Mouse (Mus musculus) forebrain, embryonic 15.5 days (tissue): ENCODE measurements around the gene H2-DMb1. TPM values are rescaled to one million over a fixed set of nuclear protein-coding genes. Genes with fewer than 3 reads are reported as not detected.

Experiments used
- ATAC-seq: fragments of 200-750 bp; cut with Nextera tagmentation; replicated peaks from 2 replicates; pipeline ENCODE4 v1.8.0; 2017; ENCODE audit warnings: mild to moderate bottlenecking, moderate TSS enrichment, moderate library complexity
- H3K27ac ChIP-seq: fragments of 300-500 bp; sonication (generic); replicated peaks from 2 replicates; pipeline ENCODE4 v1.5.1; 2015; ENCODE audit warnings: mild to moderate bottlenecking, inconsistent platforms
- H3K27me3 ChIP-seq: fragments of 300-500 bp; sonication (generic); 2 replicates; pipeline ENCODE4 v1.6.1; 2015; ENCODE audit warnings: inconsistent platforms
- H3K36me3 ChIP-seq: fragments of 300-500 bp; sonication (generic); 2 replicates; pipeline ENCODE4 v1.6.1; 2015; ENCODE audit warnings: mild to moderate bottlenecking, inconsistent platforms
- H3K4me1 ChIP-seq: fragments of 300-500 bp; sonication (generic); 2 replicates; pipeline ENCODE4 v1.6.1; 2015; ENCODE audit warnings: inconsistent platforms
- H3K4me2 ChIP-seq: fragments of 300-500 bp; sonication (generic); replicated peaks from 2 replicates; pipeline ENCODE4 v1.6.1; 2015; ENCODE audit warnings: mild to moderate bottlenecking, inconsistent platforms
- H3K4me3 ChIP-seq: fragments of 300-500 bp; sonication (generic); 2 replicates; pipeline ENCODE4 v1.5.1; 2015; ENCODE audit warnings: mild to moderate bottlenecking, inconsistent platforms
- H3K9ac ChIP-seq: fragments of 300-500 bp; sonication (generic); replicated peaks from 2 replicates; pipeline ENCODE4 v1.6.1; 2015; ENCODE audit warnings: mild to moderate bottlenecking, inconsistent platforms
- H3K9me3 ChIP-seq: fragments of 300-500 bp; sonication (generic); 2 replicates; pipeline ENCODE4 v1.6.1; 2016; ENCODE audit warnings: inconsistent platforms
- WGBS: fragments of 180-500 bp; shearing (Covaris S2); methylation state at CpG from one replicate; pipeline ENCODE4 v1.1.7; 2015; ENCODE audit warnings: mixed read lengths; 5-methylcytosine and 5-hydroxymethylcytosine counted together
- polyA plus RNA-seq: library from polyadenylated mRNA; unstranded; fragments of >200 nt; fragmentation: Nextera tagmentation; extraction: Ambion mirVana; gene quantifications from 2 replicates; pipeline ENCODE4 v1.2.1, GENCODE M21; 2015

H2-DMb1 gene
- polyA plus RNA-seq, 1 experiment from 2014 or later: 0.88 TPM

DNA sequence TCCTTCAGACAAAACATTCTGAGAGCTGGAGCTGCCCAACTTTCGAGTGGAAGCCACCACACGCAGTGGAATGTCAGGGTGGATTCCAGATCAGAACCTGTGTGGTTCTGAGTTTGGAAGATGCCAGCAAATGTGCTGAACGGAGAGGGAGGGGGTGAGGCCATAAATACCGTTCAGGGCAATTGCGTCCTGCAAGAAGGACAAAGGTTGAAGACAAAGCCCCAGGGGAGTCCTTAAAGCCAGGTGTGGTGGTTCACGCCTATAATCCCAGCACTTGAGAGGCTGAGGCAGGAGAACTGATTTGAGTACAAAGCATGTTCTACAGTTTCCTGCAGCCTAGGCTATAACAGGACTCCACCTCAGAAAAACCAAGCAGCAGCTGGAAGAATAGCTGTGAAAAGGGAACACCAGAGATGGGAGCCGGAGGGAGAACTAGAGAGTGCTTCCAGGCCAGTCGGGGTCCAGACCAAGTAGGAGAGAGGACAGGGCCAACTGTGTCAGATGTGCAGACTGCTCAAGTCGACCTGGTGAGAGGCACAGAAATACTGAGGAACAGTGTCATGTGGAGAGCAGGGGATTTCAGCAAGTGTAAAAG lies 25.9 kb upstream of the H2-DMb1 start:
- 59% methylated on average over 9 of the region's 9 CpGs for WGBS
- Histone ChIP-seq H3K36me3 (no peaks in the 10 kb centered on the region), H3K27ac (no peak overlapping the region), H3K4me1 (peaks cover 42% of the 10 kb centered on the region), H3K4me3 (no peak overlapping the region), H3K9ac (no peak overlapping the region), H3K27me3 (no peaks in the 10 kb centered on the region), H3K9me3 (no peaks in the 10 kb centered on the region), H3K4me2 (no peak overlapping the region)
- no peak for ATAC-seq

DNA sequence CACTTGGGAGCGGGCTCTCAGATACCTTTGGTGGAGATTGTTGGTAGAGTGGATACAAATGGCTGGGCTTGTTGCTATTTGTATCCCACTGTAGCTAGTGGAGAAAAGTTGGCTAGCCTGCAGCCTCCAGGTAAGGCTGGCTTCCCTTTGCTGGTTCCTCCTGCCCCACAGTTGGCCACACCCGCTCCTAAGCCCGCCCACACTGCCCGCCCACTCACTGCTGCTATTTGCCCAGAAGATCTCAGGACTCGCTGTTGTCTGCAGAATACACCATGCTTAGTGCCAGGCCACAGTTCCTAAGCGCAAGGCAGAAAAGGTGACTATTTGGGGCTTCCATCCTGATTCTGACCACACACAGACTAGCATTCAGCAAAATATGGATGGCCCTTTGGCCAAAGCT lies 25.4 kb upstream of the H2-DMb1 start:
- no peaks in the 10 kb centered on the region for H3K9me3 ChIP-seq
- H3K9ac ChIP-seq: no peak overlapping the region
- H3K4me3 ChIP-seq: no peak overlapping the region
- H3K27me3 ChIP-seq: no peaks in the 10 kb centered on the region
- H3K36me3 ChIP-seq: no peaks in the 10 kb centered on the region
- no peak for ATAC-seq
- H3K4me1 ChIP-seq: peaks cover 42% of the 10 kb centered on the region
- no peak overlapping the region for H3K27ac ChIP-seq
- no peak overlapping the region for H3K4me2 ChIP-seq
- WGBS: 21% methylated on average over 6 of the region's 6 CpGs

DNA sequence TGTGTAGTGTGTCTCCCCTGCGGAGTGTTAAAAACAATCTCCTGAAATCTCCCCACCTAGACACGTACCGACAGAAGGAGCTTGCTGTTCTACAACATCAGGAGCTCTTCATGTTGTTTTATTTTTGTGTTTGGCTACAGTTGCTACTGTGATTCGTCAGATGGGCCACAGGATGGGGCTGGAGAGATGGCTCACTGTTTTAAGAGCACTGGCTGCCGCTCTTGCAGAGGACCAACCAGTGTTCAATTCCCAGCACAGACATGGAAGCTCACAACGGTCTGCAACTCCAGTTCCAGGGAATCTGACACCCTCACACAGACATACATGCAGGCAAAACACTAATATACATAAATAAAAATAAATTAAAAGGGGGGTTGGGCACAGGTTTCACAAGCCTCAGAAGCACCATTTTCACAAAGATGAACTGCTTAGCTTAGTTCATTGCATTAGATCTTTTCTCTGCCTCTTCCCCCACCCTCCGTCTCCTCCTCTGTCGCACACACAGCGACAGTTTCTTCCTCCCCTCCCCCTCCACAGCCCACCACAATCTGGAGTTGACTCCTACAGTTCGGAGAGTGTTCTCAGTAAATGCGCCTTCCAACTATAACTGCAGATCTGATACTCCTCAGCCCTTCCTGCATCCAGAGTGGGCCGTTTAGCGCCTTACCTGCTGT lies 24.5 kb upstream of the H2-DMb1 start:
- H3K27ac ChIP-seq: peak overlapping the region; percentile 60
- H3K9me3 ChIP-seq: no peaks in the 10 kb centered on the region
- H3K27me3 ChIP-seq: no peaks in the 10 kb centered on the region
- 0 out of 2 replicates have a peak, but pooled peaks have one; percentile 57 for ATAC-seq
- 0 out of 2 replicates have a peak overlapping the region, but pooled peaks have one; percentile 3 for H3K9ac ChIP-seq
- peak overlapping the region; percentile 12 for H3K4me3 ChIP-seq
- H3K36me3 ChIP-seq: no peaks in the 10 kb centered on the region
- WGBS: 22% methylated on average over 13 of the region's 13 CpGs
- peaks cover 38% of the 10 kb centered on the region for H3K4me1 ChIP-seq
- peak overlapping the region; percentile 26 for H3K4me2 ChIP-seq

DNA sequence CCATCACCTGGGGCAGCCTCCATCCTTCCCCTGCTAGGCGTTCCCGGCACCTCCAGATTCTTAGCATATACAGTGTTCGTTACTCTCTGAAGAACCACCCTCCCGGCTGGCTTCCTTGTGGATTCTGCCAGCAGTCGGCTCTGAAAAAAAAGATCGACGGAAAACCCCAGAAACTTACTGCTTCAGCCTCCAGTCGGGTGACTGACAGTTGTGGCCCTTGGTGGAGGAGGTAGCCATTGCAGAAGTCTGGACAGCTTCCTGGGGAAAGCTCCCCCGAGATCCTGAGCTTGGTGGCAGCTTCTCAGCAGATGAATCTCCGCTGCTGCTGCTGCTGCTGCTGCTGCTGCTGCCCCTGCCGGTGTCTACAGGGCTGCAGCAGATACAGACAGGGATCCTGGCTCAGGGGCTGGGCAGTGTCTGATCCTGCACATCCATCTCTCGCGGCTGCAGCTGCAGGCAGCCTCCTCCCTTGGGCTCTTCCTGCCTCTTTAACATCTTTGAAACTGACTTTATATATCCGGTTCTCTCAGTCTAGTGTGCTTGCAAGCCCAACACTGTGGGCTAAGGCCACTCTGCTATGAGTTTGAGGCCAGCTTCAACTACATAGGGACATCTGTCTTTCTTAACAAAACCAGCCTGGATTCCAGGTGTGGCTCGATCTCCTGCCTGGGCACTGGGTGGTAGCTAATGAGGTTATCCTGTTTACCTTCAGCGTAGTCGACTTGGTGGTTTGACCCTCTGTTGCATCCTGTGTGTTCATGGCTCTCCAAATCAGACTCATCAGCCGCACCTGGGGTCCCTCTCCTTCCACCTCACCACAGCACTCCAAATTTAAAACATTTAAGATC lies 23.7 kb upstream of the H2-DMb1 start:
- H3K27ac ChIP-seq: peak overlapping the region; percentile 60
- 21% methylated on average over 18 of the region's 18 CpGs for WGBS
- H3K36me3 ChIP-seq: no peaks in the 10 kb centered on the region
- 0 out of 2 replicates have a peak overlapping the region, but pooled peaks have one; percentile 3 for H3K9ac ChIP-seq
- no peaks in the 10 kb centered on the region for H3K27me3 ChIP-seq
- peaks cover 30% of the 10 kb centered on the region for H3K4me1 ChIP-seq
- peak overlapping the region; percentile 26 for H3K4me2 ChIP-seq
- ATAC-seq: peak; percentile 18; the same call in 1 of the 2 replicates
- H3K4me3 ChIP-seq: peak overlapping the region; percentile 12
- H3K9me3 ChIP-seq: no peaks in the 10 kb centered on the region

DNA sequence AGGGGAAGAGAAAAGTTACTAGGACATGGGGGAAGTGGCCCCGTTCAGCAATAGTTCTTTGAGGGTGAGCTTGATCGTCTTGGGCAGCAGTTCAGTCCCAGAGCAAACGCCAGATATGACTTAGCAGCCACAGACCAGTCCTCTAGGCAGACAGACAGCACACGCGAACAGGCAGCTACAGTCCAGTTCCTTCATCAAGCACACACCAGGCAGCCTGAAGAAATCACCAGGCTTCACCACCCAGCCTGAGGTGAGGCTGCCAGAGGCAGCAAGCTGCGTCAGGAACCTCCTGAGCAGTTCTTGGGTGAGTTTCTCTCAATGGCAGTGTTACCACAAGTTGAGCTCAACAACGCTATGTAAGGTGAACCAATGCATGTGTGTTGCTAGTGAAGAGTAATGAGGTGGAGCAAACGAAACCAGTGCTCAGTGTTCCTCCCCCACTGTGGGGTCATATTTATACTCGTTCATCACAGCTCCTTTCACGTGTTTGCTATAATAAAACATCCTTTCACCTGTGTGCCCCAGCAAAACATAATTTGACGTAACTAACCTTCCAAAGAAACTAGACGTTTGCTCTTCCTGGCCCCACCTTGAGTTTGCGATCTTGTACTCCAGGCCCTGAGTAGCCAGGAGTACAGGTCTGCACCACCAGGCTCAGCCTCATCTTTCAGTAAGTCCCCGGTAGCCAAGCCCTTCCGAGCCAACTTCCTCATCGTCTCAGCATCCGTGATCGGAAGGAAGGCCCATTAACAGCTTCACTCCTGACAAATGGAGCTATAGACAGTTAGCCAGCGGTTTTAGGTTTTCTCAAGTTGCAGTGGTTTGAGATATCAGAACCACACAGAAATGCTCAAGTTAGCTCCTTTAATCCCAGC lies 22.6 kb upstream of the H2-DMb1 start:
- Histone ChIP-seq H3K4me1 (peaks cover 24% of the 10 kb centered on the region), H3K36me3 (no peaks in the 10 kb centered on the region), H3K27me3 (no peaks in the 10 kb centered on the region), H3K4me2 (no peak overlapping the region), H3K4me3 (no peak overlapping the region), H3K9me3 (no peaks in the 10 kb centered on the region), H3K9ac (no peak overlapping the region), H3K27ac (no peak overlapping the region)
- WGBS: 85% methylated on average over 19 of the region's 19 CpGs
- no peak for ATAC-seq

- 75% methylated on average over 7 of the region's 7 CpGs for WGBS
- Histone ChIP-seq H3K9ac (no peak overlapping the region), H3K27me3 (no peaks in the 10 kb centered on the region; the same call in 1 of the 2 replicates), H3K27ac (no peak overlapping the region), H3K4me1 (peaks cover 29% of the 10 kb centered on the region), H3K4me3 (no peak overlapping the region), H3K4me2 (no peak overlapping the region), H3K36me3 (no peaks in the 10 kb centered on the region), H3K9me3 (no peaks in the 10 kb centered on the region)
- ATAC-seq: no peak
These were observed 21.0 kb upstream of the H2-DMb1 start for GRCm38 (mm10) chr17:34131911-34132310.

DNA sequence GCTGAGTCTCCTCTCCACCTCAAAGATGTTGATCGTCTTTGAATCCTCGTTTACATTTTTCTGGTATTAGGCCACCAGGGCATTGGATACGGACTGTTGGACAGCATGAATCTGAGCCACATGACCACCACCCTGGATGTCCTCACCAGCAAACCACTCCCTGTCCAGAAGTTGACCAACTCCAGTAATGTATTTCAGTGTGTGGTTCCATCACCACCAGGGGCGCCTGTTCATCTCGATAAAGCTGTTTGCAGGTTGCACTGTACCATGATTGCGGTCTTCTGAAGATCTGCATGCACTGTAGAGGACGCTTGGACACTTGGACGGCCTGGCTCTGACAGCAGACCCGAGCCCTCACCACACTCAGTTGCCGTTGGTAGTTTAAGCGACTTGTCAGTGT lies 19.6 kb upstream of the H2-DMb1 start:
- Histone ChIP-seq H3K4me3 (no peak overlapping the region), H3K27ac (no peak overlapping the region), H3K9me3 (no peaks in the 10 kb centered on the region), H3K4me1 (peaks cover 16% of the 10 kb centered on the region), H3K9ac (no peak overlapping the region), H3K27me3 (peaks cover 6% of the 10 kb centered on the region; the same call in 1 of the 2 replicates), H3K36me3 (no peaks in the 10 kb centered on the region), H3K4me2 (no peak overlapping the region)
- no peak for ATAC-seq
- WGBS: 87% methylated on average over 11 of the region's 11 CpGs

GRCm38 (mm10) chr17:34134451-34134850 lies 18.4 kb upstream of the H2-DMb1 start:
- no peak overlapping the region for H3K4me3 ChIP-seq
- WGBS: 93% methylated on average over 3 of the region's 3 CpGs

GRCm38 (mm10) chr17:34135297-34136224 lies 17.3 kb upstream of the H2-DMb1 start:
- Histone ChIP-seq H3K4me3 (peak overlapping the region; percentile 38), H3K27ac (no peak overlapping the region; the same call in 1 of the 2 replicates), H3K9me3 (no peaks in the 10 kb centered on the region), H3K4me2 (peak overlapping the region; percentile 68), H3K36me3 (no peaks in the 10 kb centered on the region), H3K9ac (no peak overlapping the region), H3K27me3 (peaks cover 28% of the 10 kb centered on the region; the same call in 1 of the 2 replicates), H3K4me1 (peaks cover 17% of the 10 kb centered on the region)
- ATAC-seq: peak; percentile 97
- WGBS: 7% methylated on average over 31 of the region's 31 CpGs

More at GRCm38 (mm10) chr17:34134451-34134850, 18.4 kb upstream of the H2-DMb1 start:
- no peak; the same call in 1 of the 2 replicates for ATAC-seq
- no peaks in the 10 kb centered on the region for H3K36me3 ChIP-seq
- H3K4me1 ChIP-seq: peaks cover 9% of the 10 kb centered on the region
- H3K4me2 ChIP-seq: no peak overlapping the region
- no peak overlapping the region for H3K27ac ChIP-seq
- no peaks in the 10 kb centered on the region for H3K9me3 ChIP-seq
- peaks cover 17% of the 10 kb centered on the region; the same call in 1 of the 2 replicates for H3K27me3 ChIP-seq
- H3K9ac ChIP-seq: no peak overlapping the region

DNA sequence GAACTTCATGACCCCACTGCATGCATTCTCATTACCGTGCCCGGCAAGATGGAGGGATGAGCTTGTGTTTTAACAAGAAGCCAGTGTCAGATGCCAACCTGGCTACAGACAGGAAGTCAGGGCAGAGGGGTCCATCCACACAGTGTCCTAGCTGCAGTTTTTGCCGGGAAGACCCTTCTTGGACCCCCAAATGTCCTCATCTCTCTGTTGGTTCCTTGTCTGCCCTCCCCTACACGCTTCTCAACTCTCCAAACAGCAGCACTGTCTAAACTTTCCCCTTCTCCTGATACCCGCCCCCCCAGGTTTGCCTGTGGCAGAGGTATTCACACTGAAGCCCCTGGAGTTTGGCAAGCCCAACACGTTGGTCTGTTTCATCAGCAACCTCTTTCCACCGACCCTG lies 15.3 kb upstream of the H2-DMb1 start:
- Histone ChIP-seq H3K9me3 (no peaks in the 10 kb centered on the region), H3K4me1 (peaks cover 17% of the 10 kb centered on the region), H3K27ac (no peak overlapping the region), H3K27me3 (peaks cover 35% of the 10 kb centered on the region), H3K4me2 (no peak overlapping the region), H3K4me3 (no peak overlapping the region), H3K9ac (no peak overlapping the region), H3K36me3 (no peaks in the 10 kb centered on the region)
- 81% methylated on average over 7 of the region's 7 CpGs for WGBS
- ATAC-seq: no peak
